ENCODE assay signal across 12 mouse cellular contexts in genomic region chr4:47645093-47645492, GRCm38 (mm10).
DNase-seq lines count a peak whose midpoint lies in the region; ATAC-seq and TF ChIP-seq lines count a peak whose summit lies in the region.
"Had no signal": no experiment of that assay in that cellular context is flagged by ENCODE, and none has a peak within 500 bp of the region (broad histone marks: within the 10 kb centered on the region; RNA-seq: fewer than 3 reads in every experiment).

No protein-coding gene starts in this region.

- no peaks in the 10 kb centered on the region for H3K36me3 ChIP-seq in intestine, embryonic 16.5 days (ENCODE audit: control insufficient read depth, insufficient read depth, low read length)
- no peaks in the 10 kb centered on the region for H3K36me3 ChIP-seq in intestine, postnatal 0 days (ENCODE audit: control insufficient read depth, insufficient read depth)
- no peaks in the 10 kb centered on the region for H3K36me3 ChIP-seq in embryonic facial prominence, embryonic 10.5 days (replicated peaks)
- H3K36me3 ChIP-seq in heart, embryonic 15.5 days = no peaks in the 10 kb centered on the region
- H3K36me3 ChIP-seq in stomach, embryonic 14.5 days (ENCODE audit: control insufficient read depth, insufficient read depth, low read length) = no peaks in the 10 kb centered on the region
- H3K36me3 ChIP-seq: embryonic facial prominence, embryonic 12.5 days; liver, embryonic 15.5 days had no signal

- TF ChIP-seq CTCF in intestine, postnatal 0 days (IDR thresholded peaks at IDR 0.05; ENCODE audit: low read depth) = no peak

- H3K4me1 ChIP-seq in intestine, embryonic 16.5 days (ENCODE audit: control insufficient read depth, insufficient read depth, low read length) = no peaks in the 10 kb centered on the region
- no peaks in the 10 kb centered on the region for H3K4me1 ChIP-seq in intestine, postnatal 0 days (replicated peaks; ENCODE audit: control insufficient read depth, insufficient read depth, low read length)
- H3K4me1 ChIP-seq in embryonic facial prominence, embryonic 10.5 days = peaks cover 7% of the 10 kb centered on the region; the same call in 1 of the 2 replicates
- H3K4me1 ChIP-seq in heart, embryonic 15.5 days (replicated peaks) = peaks cover 4% of the 10 kb centered on the region; the same call in 1 of the 2 replicates
- 0 out of 2 replicates have a peak, but pooled peaks cover 5% of the 10 kb centered on the region for H3K4me1 ChIP-seq in stomach, embryonic 14.5 days (ENCODE audit: control insufficient read depth, insufficient read depth, low read length)
- H3K4me1 ChIP-seq: embryonic facial prominence, embryonic 12.5 days; liver, embryonic 15.5 days had no signal

- 0 out of 2 replicates have a peak, but pooled peaks have one; percentile 50 for ATAC-seq in intestine, embryonic 16.5 days
- no peak for ATAC-seq in intestine, postnatal 0 days
- peak; percentile 81 for ATAC-seq in heart, embryonic 15.5 days (replicated peaks; ENCODE audit: insufficient number of reproducible peaks, insufficient read depth, low FRiP score, low read depth)
- peak; percentile 75; the same call in 1 of the 2 replicates for ATAC-seq in stomach, embryonic 14.5 days (ENCODE audit: insufficient number of reproducible peaks, insufficient read depth, low FRiP score, low read depth)

- no peak overlapping the region for H3K4me3 ChIP-seq in intestine, embryonic 16.5 days (ENCODE audit: low read length)
- H3K4me3 ChIP-seq in intestine, postnatal 0 days (ENCODE audit: low read depth, low read length) = no peak overlapping the region
- H3K4me3 ChIP-seq in embryonic facial prominence, embryonic 10.5 days = no peak overlapping the region
- no peak overlapping the region for H3K4me3 ChIP-seq in heart, embryonic 15.5 days
- H3K4me3 ChIP-seq in stomach, embryonic 14.5 days (ENCODE audit: low read depth, low read length) = no peak overlapping the region
- H3K4me3 ChIP-seq: embryonic facial prominence, embryonic 12.5 days; liver, embryonic 15.5 days had no signal

- WGBS in intestine, embryonic 16.5 days = 52% methylated on average over 1 of the region's 1 CpGs
- 39% methylated on average over 1 of the region's 1 CpGs for WGBS in intestine, postnatal 0 days
- WGBS in embryonic facial prominence, embryonic 10.5 days = 77% methylated on average over 1 of the region's 1 CpGs
- WGBS in heart, embryonic 15.5 days = 27% methylated on average over 1 of the region's 1 CpGs
- WGBS in stomach, embryonic 14.5 days = 26% methylated on average over 1 of the region's 1 CpGs

- no peak overlapping the region for H3K4me2 ChIP-seq in intestine, embryonic 16.5 days (ENCODE audit: low read depth, low read length)
- H3K4me2 ChIP-seq in intestine, postnatal 0 days (replicated peaks; ENCODE audit: low read depth) = no peak overlapping the region
- no peak overlapping the region for H3K4me2 ChIP-seq in heart, embryonic 15.5 days
- no peak overlapping the region for H3K4me2 ChIP-seq in stomach, embryonic 14.5 days (replicated peaks; ENCODE audit: low read depth, low read length)
- H3K4me2 ChIP-seq: embryonic facial prominence, embryonic 12.5 days; liver, embryonic 15.5 days had no signal

- peak; percentile 13 for DNase-seq in embryonic facial prominence, embryonic 10.5 days (ENCODE audit: low spot score)
- no peak for DNase-seq in layer of hippocampus, adult 8-10 months (ENCODE audit: low spot score in 2 of 2)
- DNase-seq in kidney, adult 8-10 months = no peak
- no peak for DNase-seq in adipocyte (ENCODE audit: low spot score)
- DNase-seq: kidney, adult 18-20 months; right cerebral cortex, postnatal 25 days had no signal

- H3K27ac ChIP-seq in intestine, embryonic 16.5 days (ENCODE audit: low read length) = no peak overlapping the region
- no peak overlapping the region for H3K27ac ChIP-seq in intestine, postnatal 0 days (ENCODE audit: low read depth, low read length)
- H3K27ac ChIP-seq in embryonic facial prominence, embryonic 10.5 days (replicated peaks) = no peak overlapping the region; the same call in 1 of the 2 replicates
- H3K27ac ChIP-seq in heart, embryonic 15.5 days = no peak overlapping the region
- no peak overlapping the region for H3K27ac ChIP-seq in stomach, embryonic 14.5 days (ENCODE audit: low read length)
- H3K27ac ChIP-seq: embryonic facial prominence, embryonic 12.5 days; liver, embryonic 15.5 days had no signal

- H3K9me3 ChIP-seq in intestine, embryonic 16.5 days (ENCODE audit: control insufficient read depth, low read length) = no peaks in the 10 kb centered on the region
- no peaks in the 10 kb centered on the region for H3K9me3 ChIP-seq in intestine, postnatal 0 days (ENCODE audit: control insufficient read depth)
- peaks cover 9% of the 10 kb centered on the region; the same call in 1 of the 2 replicates for H3K9me3 ChIP-seq in embryonic facial prominence, embryonic 10.5 days
- no peaks in the 10 kb centered on the region for H3K9me3 ChIP-seq in heart, embryonic 15.5 days (replicated peaks)
- H3K9me3 ChIP-seq in stomach, embryonic 14.5 days (ENCODE audit: control insufficient read depth, low read depth, low read length) = no peaks in the 10 kb centered on the region
- H3K9me3 ChIP-seq: embryonic facial prominence, embryonic 12.5 days; liver, embryonic 15.5 days had no signal

- no peaks in the 10 kb centered on the region for H3K27me3 ChIP-seq in intestine, embryonic 16.5 days (replicated peaks; ENCODE audit: control insufficient read depth, insufficient read depth, low read length)
- H3K27me3 ChIP-seq in intestine, postnatal 0 days (replicated peaks; ENCODE audit: control insufficient read depth, insufficient read depth, low read length) = no peaks in the 10 kb centered on the region
- no peaks in the 10 kb centered on the region for H3K27me3 ChIP-seq in embryonic facial prominence, embryonic 10.5 days (replicated peaks; ENCODE audit: low read depth, poor library complexity, severe bottlenecking)
- H3K27me3 ChIP-seq in heart, embryonic 15.5 days = no peaks in the 10 kb centered on the region
- H3K27me3 ChIP-seq in stomach, embryonic 14.5 days (ENCODE audit: control insufficient read depth, insufficient read depth, low read length) = no peaks in the 10 kb centered on the region
- H3K27me3 ChIP-seq: embryonic facial prominence, embryonic 12.5 days; liver, embryonic 15.5 days had no signal

- no peak overlapping the region for H3K9ac ChIP-seq in intestine, embryonic 16.5 days (ENCODE audit: low read depth, low read length)
- no peak overlapping the region for H3K9ac ChIP-seq in intestine, postnatal 0 days (ENCODE audit: low read depth, low read length)
- H3K9ac ChIP-seq in heart, embryonic 15.5 days = no peak overlapping the region
- no peak overlapping the region for H3K9ac ChIP-seq in stomach, embryonic 14.5 days (replicated peaks; ENCODE audit: low read depth, low read length)
- H3K9ac ChIP-seq: embryonic facial prominence, embryonic 12.5 days; liver, embryonic 15.5 days had no signal
